Mouse (Mus musculus) liver, embryonic 14.5 days (tissue): ENCODE data around the gene Upb1.

Source experiments
- CTCF ChIP-seq: IDR thresholded peaks from 2 replicates; pipeline ENCODE4 v1.5.1; 2016; ENCODE audit warnings: antibody characterized with exemption, low read depth, control low read depth
- EP300 ChIP-seq: IDR thresholded peaks from 2 replicates; pipeline ENCODE4 v1.6.1; 2016; ENCODE audit warnings: antibody characterized with exemption, low read depth

- TF ChIP-seq CTCF = no peak
- no peak for TF ChIP-seq EP300
These were observed 89.8 kb downstream of the Upb1 start for GRCm38 (mm10) chr10:75490731-75491130.
